Mouse (Mus musculus): ENCODE results near the gene Sash1.

GRCm38 (mm10) chr10:8880950-8881675 lies 4.8 kb downstream of the Sash1 start:
- no peak for TF ChIP-seq POLR2A (IDR thresholded peaks at IDR 0.05; ENCODE audit: borderline replicate concordance, low read depth, low read length)
- no peak for TF ChIP-seq CTCF (IDR thresholded peaks at IDR 0.05; ENCODE audit: low read depth, low read length)

Measured in bone marrow macrophage, adult 2 months (primary cell).